Mouse (Mus musculus) megakaryocyte, embryonic 14.5 days (primary cell): ENCODE data around the gene Tldc2.

Experiments
- FLI1 ChIP-seq: IDR thresholded peaks from 2 replicates; pipeline ENCODE4 v1.6.1; 2012; ENCODE audit warnings: low read length, inconsistent platforms, mixed read lengths
- GATA1 ChIP-seq: IDR thresholded peaks from 3 replicates; pipeline ENCODE4 v1.6.1; 2012; ENCODE audit warnings: mixed read lengths, low read length, inconsistent platforms, borderline replicate concordance

- TF ChIP-seq GATA1 (no peak), FLI1 (no peak)
Measured at GRCm38 (mm10) chr2:157125246-157125645, 38.4 kb downstream of the Tldc2 start.
